Mouse (Mus musculus) liver, embryonic 15.5 days (tissue): Measurements from ENCODE around the gene Fitm2. TPM values are rescaled to one million over a fixed set of nuclear protein-coding genes. Genes with fewer than 3 reads are reported as not detected.
A peak's percentile ranks its signal among the peaks of the same experiment; 100 is the strongest.

Experiments used
- ATAC-seq: fragments of 200-750 bp; cut with Nextera tagmentation; 2 replicates; pipeline ENCODE4 v1.8.0; 2017; ENCODE audit warnings: moderate number of reproducible peaks, mild to moderate bottlenecking, moderate library complexity; ENCODE audit not compliant: insufficient read depth
- H3K27ac ChIP-seq: fragments of 300-500 bp; sonication (generic); replicated peaks from 2 replicates; pipeline ENCODE4 v1.5.1; 2015; ENCODE audit warnings: mild to moderate bottlenecking, inconsistent platforms
- H3K27me3 ChIP-seq: fragments of 300-500 bp; sonication (generic); 2 replicates; pipeline ENCODE4 v1.6.1; 2015; ENCODE audit warnings: mild to moderate bottlenecking, inconsistent platforms
- H3K36me3 ChIP-seq: fragments of 300-500 bp; sonication (generic); replicated peaks from 2 replicates; pipeline ENCODE4 v1.6.1; 2015; ENCODE audit warnings: moderate library complexity, mild to moderate bottlenecking, inconsistent platforms
- H3K4me1 ChIP-seq: fragments of 300-500 bp; sonication (generic); replicated peaks from 2 replicates; pipeline ENCODE4 v1.6.1; 2015; ENCODE audit warnings: inconsistent platforms
- H3K4me2 ChIP-seq: fragments of 300-500 bp; sonication (generic); 2 replicates; pipeline ENCODE4 v1.6.1; 2015; ENCODE audit warnings: moderate library complexity, mild to moderate bottlenecking, inconsistent platforms
- H3K4me3 ChIP-seq: fragments of 300-500 bp; sonication (generic); replicated peaks from 2 replicates; pipeline ENCODE4 v1.5.1; 2015; ENCODE audit warnings: mild to moderate bottlenecking, inconsistent platforms
- H3K9ac ChIP-seq: fragments of 300-500 bp; sonication (generic); 2 replicates; pipeline ENCODE4 v1.6.1; 2015; ENCODE audit warnings: moderate library complexity, mild to moderate bottlenecking, inconsistent platforms
- H3K9me3 ChIP-seq: fragments of 300-500 bp; sonication (generic); replicated peaks from 2 replicates; pipeline ENCODE4 v1.6.1; 2016; ENCODE audit warnings: inconsistent platforms
- WGBS: fragments of 180-500 bp; shearing (Covaris S2); methylation state at CpG from one replicate; pipeline ENCODE4 v1.1.7; 2015; ENCODE audit warnings: mixed read lengths; ENCODE audit not compliant: insufficient replicate concordance; 5-methylcytosine and 5-hydroxymethylcytosine counted together
- polyA plus RNA-seq: library from polyadenylated mRNA; unstranded; fragments of >200 nt; fragmentation: Nextera tagmentation; extraction: Ambion mirVana; gene quantifications from 2 replicates; pipeline ENCODE4 v1.2.1, GENCODE M21; 2015

The Fitm2 gene
- polyA plus RNA-seq, 1 experiment from 2014 or later, result 3.8 TPM

GRCm38 (mm10) chr2:163487360-163487759 lies 14.9 kb upstream of the Fitm2 start:
- no peak overlapping the region for H3K4me2 ChIP-seq
- no peaks in the 10 kb centered on the region for H3K4me1 ChIP-seq
- H3K9ac ChIP-seq, result no peak overlapping the region
- no peaks in the 10 kb centered on the region for H3K36me3 ChIP-seq
- peaks cover 12% of the 10 kb centered on the region for H3K27me3 ChIP-seq
- 55% methylated on average over 3 of the region's 3 CpGs for WGBS
- no peak overlapping the region for H3K4me3 ChIP-seq
- no peak overlapping the region for H3K27ac ChIP-seq
- no peak for ATAC-seq
- no peaks in the 10 kb centered on the region for H3K9me3 ChIP-seq

- whole genome bisulfite sequencing, result 4% methylated on average over 21 of the region's 21 CpGs
- peak; percentile 52 for ATAC-seq
- H3K36me3 ChIP-seq, result no peaks in the 10 kb centered on the region
- no peaks in the 10 kb centered on the region for H3K9me3 ChIP-seq
- H3K27me3 ChIP-seq, result peaks cover 35% of the 10 kb centered on the region
- no peaks in the 10 kb centered on the region for H3K4me1 ChIP-seq
- peak overlapping the region; percentile 47 for H3K4me2 ChIP-seq
- H3K9ac ChIP-seq, result no peak overlapping the region
- H3K4me3 ChIP-seq, result 0 out of 2 replicates have a peak overlapping the region, but pooled peaks have one; percentile 14
- no peak overlapping the region for H3K27ac ChIP-seq
Observed at GRCm38 (mm10) chr2:163481539-163482029, 9.2 kb upstream of the Fitm2 start.

- Histone ChIP-seq H3K4me1 (no peaks in the 10 kb centered on the region), H3K9me3 (no peaks in the 10 kb centered on the region), H3K27ac (no peak overlapping the region), H3K36me3 (no peaks in the 10 kb centered on the region), H3K4me2 (no peak overlapping the region), H3K4me3 (no peak overlapping the region), H3K9ac (no peak overlapping the region), H3K27me3 (peaks cover 35% of the 10 kb centered on the region)
- WGBS, result 47% methylated on average over 18 of the region's 18 CpGs
- no peak for ATAC-seq
Observed at GRCm38 (mm10) chr2:163480191-163480825, 7.9 kb upstream of the Fitm2 start.

- H3K27ac ChIP-seq, result peak overlapping the region; percentile 78
- peaks cover 18% of the 10 kb centered on the region for H3K4me1 ChIP-seq
- H3K36me3 ChIP-seq, result peaks cover 24% of the 10 kb centered on the region
- H3K9me3 ChIP-seq, result no peaks in the 10 kb centered on the region
- peak; percentile 83 for ATAC-seq
- 3% methylated on average over 36 of the region's 36 CpGs for WGBS
- peak overlapping the region; percentile 94 for H3K4me2 ChIP-seq
- peak overlapping the region; percentile 89 for H3K4me3 ChIP-seq
- H3K27me3 ChIP-seq, result no peaks in the 10 kb centered on the region
- H3K9ac ChIP-seq, result peak overlapping the region; percentile 68
Observed at GRCm38 (mm10) chr2:163471710-163472465, 541 bp downstream of the Fitm2 start.

- peak overlapping the region; percentile 68 for H3K9ac ChIP-seq
- H3K27me3 ChIP-seq, result no peaks in the 10 kb centered on the region
- peak overlapping the region; percentile 94 for H3K4me2 ChIP-seq
- peaks cover 18% of the 10 kb centered on the region for H3K4me1 ChIP-seq
- peak overlapping the region; percentile 89 for H3K4me3 ChIP-seq
- H3K27ac ChIP-seq, result 0 out of 2 replicates have a peak overlapping the region, but pooled peaks have one; percentile 34
- 65% methylated on average over 3 of the region's 3 CpGs for WGBS
- peaks cover 28% of the 10 kb centered on the region for H3K36me3 ChIP-seq
- H3K9me3 ChIP-seq, result no peaks in the 10 kb centered on the region
- no peak for ATAC-seq
Observed at GRCm38 (mm10) chr2:163471136-163471535, 1.3 kb downstream of the Fitm2 start.

GRCm38 (mm10) chr2:163469711-163470110 lies 2.7 kb downstream of the Fitm2 start:
- Histone ChIP-seq H3K36me3 (peaks cover 28% of the 10 kb centered on the region), H3K4me2 (no peak overlapping the region), H3K9ac (no peak overlapping the region), H3K4me3 (no peak overlapping the region), H3K27me3 (no peaks in the 10 kb centered on the region), H3K27ac (no peak overlapping the region), H3K4me1 (peaks cover 18% of the 10 kb centered on the region), H3K9me3 (no peaks in the 10 kb centered on the region)
- 88% methylated on average over 15 of the region's 15 CpGs for whole genome bisulfite sequencing
- ATAC-seq, result no peak

- Histone ChIP-seq H3K4me2 (no peak overlapping the region), H3K36me3 (peaks cover 28% of the 10 kb centered on the region), H3K4me3 (no peak overlapping the region), H3K9ac (no peak overlapping the region), H3K4me1 (peaks cover 18% of the 10 kb centered on the region), H3K9me3 (no peaks in the 10 kb centered on the region), H3K27ac (no peak overlapping the region), H3K27me3 (no peaks in the 10 kb centered on the region)
- WGBS, result 72% methylated on average over 6 of the region's 6 CpGs
- no peak for ATAC-seq
Observed at GRCm38 (mm10) chr2:163468866-163469265, 3.6 kb downstream of the Fitm2 start.

GRCm38 (mm10) chr2:163467585-163467984 lies 4.8 kb downstream of the Fitm2 start:
- no peak overlapping the region for H3K4me2 ChIP-seq
- peaks cover 20% of the 10 kb centered on the region for H3K4me1 ChIP-seq
- no peak for ATAC-seq
- peaks cover 28% of the 10 kb centered on the region for H3K36me3 ChIP-seq
- no peaks in the 10 kb centered on the region; the same call in 1 of the 2 replicates for H3K27me3 ChIP-seq
- WGBS, result 75% methylated on average over 6 of the region's 6 CpGs
- H3K9me3 ChIP-seq, result no peaks in the 10 kb centered on the region
- no peak overlapping the region for H3K27ac ChIP-seq
- H3K4me3 ChIP-seq, result no peak overlapping the region
- H3K9ac ChIP-seq, result no peak overlapping the region

GRCm38 (mm10) chr2:163466771-163467170 lies 5.7 kb downstream of the Fitm2 start:
- WGBS, result 52% methylated on average over 8 of the region's 8 CpGs
- Histone ChIP-seq H3K9ac (no peak overlapping the region), H3K4me2 (no peak overlapping the region), H3K4me1 (peaks cover 13% of the 10 kb centered on the region), H3K4me3 (no peak overlapping the region), H3K27me3 (no peaks in the 10 kb centered on the region; the same call in 1 of the 2 replicates), H3K36me3 (peaks cover 28% of the 10 kb centered on the region), H3K9me3 (no peaks in the 10 kb centered on the region), H3K27ac (no peak overlapping the region)
- ATAC-seq, result no peak

GRCm38 (mm10) chr2:163464562-163464961 lies 7.9 kb downstream of the Fitm2 start:
- no peak overlapping the region for H3K4me3 ChIP-seq
- WGBS, result 64% methylated on average over 6 of the region's 6 CpGs
- H3K27me3 ChIP-seq, result peaks cover 4% of the 10 kb centered on the region
- no peak overlapping the region for H3K27ac ChIP-seq
- ATAC-seq, result no peak
- H3K36me3 ChIP-seq, result peaks cover 22% of the 10 kb centered on the region
- H3K9me3 ChIP-seq, result no peaks in the 10 kb centered on the region
- no peak overlapping the region for H3K9ac ChIP-seq
- H3K4me1 ChIP-seq, result peaks cover 4% of the 10 kb centered on the region; the same call in 1 of the 2 replicates
- H3K4me2 ChIP-seq, result no peak overlapping the region

- H3K36me3 ChIP-seq, result peaks cover 17% of the 10 kb centered on the region; the same call in 1 of the 2 replicates
- WGBS, result 61% methylated on average over 4 of the region's 4 CpGs
- ATAC-seq, result no peak
- peaks cover 10% of the 10 kb centered on the region for H3K27me3 ChIP-seq
- no peaks in the 10 kb centered on the region for H3K9me3 ChIP-seq
- H3K4me3 ChIP-seq, result no peak overlapping the region
- peaks cover 4% of the 10 kb centered on the region; the same call in 1 of the 2 replicates for H3K4me1 ChIP-seq
- H3K9ac ChIP-seq, result no peak overlapping the region
- H3K4me2 ChIP-seq, result no peak overlapping the region
- no peak overlapping the region for H3K27ac ChIP-seq
Observed at GRCm38 (mm10) chr2:163463998-163464397, 8.4 kb downstream of the Fitm2 start.
